Mouse (Mus musculus): ENCODE measurements around the gene Pax2. TPM values are rescaled to one million over a fixed set of nuclear protein-coding genes. Genes with fewer than 3 reads are reported as not detected.
A peak's percentile ranks its signal among the peaks of the same experiment; 100 is the strongest.

Pax2 gene
- polyA plus RNA-seq, 1 experiment from 2014 or later: not detected

- H3K9ac ChIP-seq (replicated peaks; ENCODE audit: low read depth): no peak overlapping the region
Measured at GRCm38 (mm10) chr19:44741091-44741763, 14.6 kb upstream of the Pax2 start.

GRCm38 (mm10) chr19:44741764-44742127 is 14.1 kb upstream of the Pax2 start:
- peaks cover 3% of the 10 kb centered on the region; the same call in 1 of the 2 replicates for H3K4me1 ChIP-seq (ENCODE audit: insufficient read depth, low read depth, low read length)
- ATAC-seq (no peak), DNase-seq (ENCODE audit: low spot score) (no peak)
- WGBS: 2% methylated on average over 13 of the region's 13 CpGs
- no peak overlapping the region for H3K27ac ChIP-seq (ENCODE audit: low read length)
- TF ChIP-seq EP300 (IDR thresholded peaks at IDR 0.05): no peak
- no peak for TF ChIP-seq CTCF (IDR thresholded peaks at IDR 0.05)
- H3K4me3 ChIP-seq (ENCODE audit: low read depth, low read length): peak overlapping the region; percentile 20
- peak overlapping the region; percentile 49 for H3K4me2 ChIP-seq (replicated peaks; ENCODE audit: low read depth, low read length)
- H3K9me3 ChIP-seq (ENCODE audit: low read length): no peaks in the 10 kb centered on the region
- H3K9ac ChIP-seq (replicated peaks; ENCODE audit: low read depth): no peak overlapping the region
- H3K36me3 ChIP-seq (ENCODE audit: insufficient read depth, low read length): no peaks in the 10 kb centered on the region
- peaks cover 72% of the 10 kb centered on the region for H3K27me3 ChIP-seq (replicated peaks; ENCODE audit: insufficient read depth, low read length)

More at GRCm38 (mm10) chr19:44741091-44741763, 14.6 kb upstream of the Pax2 start:
- no peaks in the 10 kb centered on the region for H3K36me3 ChIP-seq (ENCODE audit: insufficient read depth, low read length)
- WGBS: 1% methylated on average over 48 of the region's 48 CpGs
- peaks cover 3% of the 10 kb centered on the region; the same call in 1 of the 2 replicates for H3K4me1 ChIP-seq (ENCODE audit: insufficient read depth, low read depth, low read length)
- H3K27me3 ChIP-seq (replicated peaks; ENCODE audit: insufficient read depth, low read length): peaks cover 67% of the 10 kb centered on the region
- H3K4me2 ChIP-seq (replicated peaks; ENCODE audit: low read depth, low read length): peak overlapping the region; percentile 49
- ATAC-seq (no peak), DNase-seq (ENCODE audit: low spot score) (no peak)
- peak overlapping the region; percentile 20 for H3K4me3 ChIP-seq (ENCODE audit: low read depth, low read length)
- no peak for TF ChIP-seq EP300 (IDR thresholded peaks at IDR 0.05)
- TF ChIP-seq CTCF (IDR thresholded peaks at IDR 0.05): no peak
- no peaks in the 10 kb centered on the region for H3K9me3 ChIP-seq (ENCODE audit: low read length)
- no peak overlapping the region for H3K27ac ChIP-seq (ENCODE audit: low read length)

- Histone ChIP-seq H3K4me3 (ENCODE audit: low read depth, low read length) (peak overlapping the region; percentile 20; the same call in 1 of the 2 replicates), H3K27ac (ENCODE audit: low read length) (no peak overlapping the region), H3K4me2 (replicated peaks; ENCODE audit: low read depth, low read length) (peak overlapping the region; percentile 49), H3K36me3 (ENCODE audit: insufficient read depth, low read length) (no peaks in the 10 kb centered on the region), H3K9ac (replicated peaks; ENCODE audit: low read depth) (no peak overlapping the region), H3K4me1 (ENCODE audit: insufficient read depth, low read depth, low read length) (peaks cover 3% of the 10 kb centered on the region; the same call in 1 of the 2 replicates), H3K27me3 (replicated peaks; ENCODE audit: insufficient read depth, low read length) (peaks cover 68% of the 10 kb centered on the region), H3K9me3 (ENCODE audit: low read length) (no peaks in the 10 kb centered on the region)
- no peak for TF ChIP-seq EP300 (IDR thresholded peaks at IDR 0.05)
- TF ChIP-seq CTCF (IDR thresholded peaks at IDR 0.05): no peak
- 2% methylated on average over 22 of the region's 22 CpGs for WGBS
- ATAC-seq (no peak), DNase-seq (ENCODE audit: low spot score) (no peak)
Measured at GRCm38 (mm10) chr19:44742131-44743020, 13.5 kb upstream of the Pax2 start.

- H3K27me3 ChIP-seq (replicated peaks; ENCODE audit: insufficient read depth, low read length): peaks cover 72% of the 10 kb centered on the region
- no peak overlapping the region for H3K9ac ChIP-seq (replicated peaks; ENCODE audit: low read depth)
- no peak for DNase-seq (ENCODE audit: low spot score)
- no peak overlapping the region for H3K4me3 ChIP-seq (ENCODE audit: low read depth, low read length)
- H3K9me3 ChIP-seq (ENCODE audit: low read length): no peaks in the 10 kb centered on the region
- no peak overlapping the region for H3K4me2 ChIP-seq (replicated peaks; ENCODE audit: low read depth, low read length)
- 12% methylated on average over 2 of the region's 2 CpGs for WGBS
- no peak overlapping the region for H3K27ac ChIP-seq (ENCODE audit: low read length)
- TF ChIP-seq EP300 (IDR thresholded peaks at IDR 0.05) (no peak), CTCF (IDR thresholded peaks at IDR 0.05) (no peak)
- peaks cover 3% of the 10 kb centered on the region; the same call in 1 of the 2 replicates for H3K4me1 ChIP-seq (ENCODE audit: insufficient read depth, low read depth, low read length)
- ATAC-seq: no peak
- H3K36me3 ChIP-seq (ENCODE audit: insufficient read depth, low read length): no peaks in the 10 kb centered on the region
Measured at GRCm38 (mm10) chr19:44743021-44743415, 12.8 kb upstream of the Pax2 start.

GRCm38 (mm10) chr19:44743961-44744520 is 11.8 kb upstream of the Pax2 start:
- Histone ChIP-seq H3K27me3 (replicated peaks; ENCODE audit: insufficient read depth, low read length) (peaks cover 78% of the 10 kb centered on the region), H3K4me1 (ENCODE audit: insufficient read depth, low read depth, low read length) (peaks cover 3% of the 10 kb centered on the region; the same call in 1 of the 2 replicates), H3K27ac (ENCODE audit: low read length) (no peak overlapping the region), H3K9ac (replicated peaks; ENCODE audit: low read depth) (no peak overlapping the region), H3K9me3 (ENCODE audit: low read length) (no peaks in the 10 kb centered on the region), H3K4me2 (replicated peaks; ENCODE audit: low read depth, low read length) (no peak overlapping the region), H3K4me3 (ENCODE audit: low read depth, low read length) (no peak overlapping the region), H3K36me3 (ENCODE audit: insufficient read depth, low read length) (no peaks in the 10 kb centered on the region)
- WGBS: 17% methylated on average over 2 of the region's 2 CpGs
- DNase-seq (ENCODE audit: low spot score): no peak
- TF ChIP-seq EP300 (IDR thresholded peaks at IDR 0.05) (no peak), CTCF (IDR thresholded peaks at IDR 0.05) (no peak)
- ATAC-seq: no peak

- peaks cover 78% of the 10 kb centered on the region for H3K27me3 ChIP-seq (replicated peaks; ENCODE audit: insufficient read depth, low read length)
- no peak for DNase-seq (ENCODE audit: low spot score)
- 13% methylated on average over 6 of the region's 6 CpGs for WGBS
- ATAC-seq: no peak
- no peak overlapping the region for H3K9ac ChIP-seq (replicated peaks; ENCODE audit: low read depth)
- H3K27ac ChIP-seq (ENCODE audit: low read length): no peak overlapping the region
- no peaks in the 10 kb centered on the region for H3K9me3 ChIP-seq (ENCODE audit: low read length)
- no peak overlapping the region for H3K4me2 ChIP-seq (replicated peaks; ENCODE audit: low read depth, low read length)
- no peak overlapping the region for H3K4me3 ChIP-seq (ENCODE audit: low read depth, low read length)
- peaks cover 3% of the 10 kb centered on the region; the same call in 1 of the 2 replicates for H3K4me1 ChIP-seq (ENCODE audit: insufficient read depth, low read depth, low read length)
- no peaks in the 10 kb centered on the region for H3K36me3 ChIP-seq (ENCODE audit: insufficient read depth, low read length)
- no peak for TF ChIP-seq CTCF (IDR thresholded peaks at IDR 0.05)
- TF ChIP-seq EP300 (IDR thresholded peaks at IDR 0.05): no peak
Measured at GRCm38 (mm10) chr19:44745741-44746140, 10.1 kb upstream of the Pax2 start.
